Mouse (Mus musculus) testis, adult 2 months (tissue): ENCODE results near the gene Trmo. TPM values are rescaled to one million over a fixed set of nuclear protein-coding genes. Genes with fewer than 3 reads are reported as not detected.

Experiments
- H3K27ac ChIP-seq: fragments of 200-500 bp; 2 replicates; pipeline ENCODE4 v1.5.1; 2012; ENCODE audit warnings: low read depth, low read length; ENCODE audit not compliant: control insufficient read depth, insufficient read depth
- H3K27me3 ChIP-seq: fragments of 200-500 bp; 2 replicates; pipeline ENCODE4 v1.6.1; 2012; ENCODE audit warnings: mild to moderate bottlenecking, low read length, moderate library complexity; ENCODE audit not compliant: control insufficient read depth, insufficient read depth
- H3K36me3 ChIP-seq: fragments of 200-500 bp; 2 replicates; pipeline ENCODE4 v1.6.1; 2012; ENCODE audit warnings: mild to moderate bottlenecking, low read length; ENCODE audit not compliant: control insufficient read depth, insufficient read depth
- H3K4me1 ChIP-seq: fragments of 200-500 bp; 2 replicates; pipeline ENCODE4 v1.6.1; 2012; ENCODE audit warnings: low read length; ENCODE audit not compliant: control insufficient read depth, insufficient read depth
- H3K4me3 ChIP-seq: fragments of 200-500 bp; 2 replicates; pipeline ENCODE4 v1.5.1; 2012; ENCODE audit warnings: low read depth, mild to moderate bottlenecking, low read length, moderate library complexity, mixed read lengths; ENCODE audit not compliant: control insufficient read depth
- CTCF ChIP-seq: fragments of 200-500 bp; IDR thresholded peaks from 2 replicates; pipeline ENCODE4 v1.5.1; 2012; ENCODE audit warnings: low read depth, mild to moderate bottlenecking, inconsistent platforms, low read length, moderate library complexity; ENCODE audit not compliant: control insufficient read depth, insufficient read depth, insufficient replicate concordance
- POLR2A ChIP-seq: fragments of 200-500 bp; IDR thresholded peaks from 2 replicates; pipeline ENCODE4 v1.6.1; 2012; ENCODE audit warnings: low read depth, mild to moderate bottlenecking, inconsistent platforms, low read length, moderate library complexity; ENCODE audit not compliant: control insufficient read depth
- polyA plus RNA-seq: library from polyadenylated mRNA; depleted of rRNA; stranded (reverse); fragments of >200 nt; gene quantifications from 2 replicates; pipeline ENCODE4 v1.2.3, GENCODE M21; 2012

The Trmo gene
- polyA plus RNA-seq, 1 experiment = 12.1 TPM

DNA sequence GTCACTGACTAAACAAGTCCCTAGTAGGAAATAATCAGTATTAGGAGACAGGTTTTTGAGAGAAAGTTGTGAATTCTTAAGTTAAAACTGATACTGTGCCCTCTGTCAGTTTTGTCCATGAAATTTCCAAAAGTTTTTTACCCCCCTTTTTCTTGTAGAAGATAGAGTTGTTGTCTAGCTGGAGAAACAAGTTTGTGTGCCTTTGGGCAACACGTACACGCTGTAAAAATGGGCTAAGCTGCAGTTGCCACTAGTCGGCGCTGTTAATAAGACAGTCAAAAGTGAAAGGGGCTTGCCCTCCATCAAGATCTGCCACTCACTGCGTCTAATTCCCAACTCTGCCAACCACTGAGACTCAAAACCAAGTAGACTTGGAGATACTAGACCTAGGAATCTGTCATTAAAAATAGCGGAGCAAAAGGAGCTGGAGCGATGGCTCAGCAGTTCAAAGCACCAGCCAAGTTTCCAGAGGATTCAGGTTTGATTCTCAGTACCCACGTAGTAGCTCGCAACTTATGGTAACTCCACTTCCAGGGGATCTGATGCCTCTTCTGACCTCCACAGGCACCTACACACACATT lies 1.2 kb upstream of the Trmo start:
- Histone ChIP-seq H3K4me3 (no peak overlapping the region), H3K27me3 (no peaks in the 10 kb centered on the region), H3K36me3 (no peaks in the 10 kb centered on the region; the same call in 1 of the 2 replicates), H3K27ac (no peak overlapping the region), H3K4me1 (no peaks in the 10 kb centered on the region; the same call in 1 of the 2 replicates)
- no peak for TF ChIP-seq POLR2A
- peak; percentile 38; the same call in 1 of the 2 replicates for TF ChIP-seq CTCF

DNA sequence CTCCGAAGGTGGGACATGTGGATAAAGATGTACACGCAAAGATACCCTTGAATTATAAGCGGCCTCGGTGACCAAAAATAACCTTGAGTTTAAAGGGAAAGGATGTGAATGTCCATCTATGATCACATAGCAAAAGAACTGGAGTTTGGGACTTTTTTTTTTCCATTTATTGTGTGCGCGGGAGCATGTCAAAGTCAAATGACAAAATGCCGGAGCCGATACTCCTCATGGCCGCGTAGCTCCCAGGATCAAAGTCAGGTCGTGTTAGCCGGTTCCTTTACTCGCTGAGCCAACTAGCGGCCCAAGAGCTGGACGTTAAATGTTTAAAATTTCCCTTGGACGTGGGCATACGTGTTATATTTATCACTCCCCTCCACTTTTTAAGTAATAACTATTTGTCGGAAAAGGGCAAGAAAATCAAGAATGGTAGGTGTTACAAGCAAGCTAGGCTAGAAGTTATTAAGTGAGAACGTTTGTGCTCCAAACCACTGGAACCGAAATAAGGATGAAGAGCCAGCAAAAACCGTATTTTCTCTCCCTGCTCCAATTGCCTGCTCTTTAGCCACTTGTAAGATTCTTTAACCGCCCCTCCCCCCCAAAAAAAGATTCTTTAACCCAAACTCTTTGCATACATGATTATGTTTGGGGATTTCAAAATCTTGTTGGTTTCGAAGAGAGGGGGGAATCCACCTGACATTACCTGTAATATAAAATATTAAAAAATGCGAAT lies 540 bp upstream of the Trmo start:
- Histone ChIP-seq H3K27me3 (no peaks in the 10 kb centered on the region), H3K36me3 (no peaks in the 10 kb centered on the region; the same call in 1 of the 2 replicates), H3K4me3 (peak overlapping the region; percentile 92), H3K27ac (peak overlapping the region; percentile 92), H3K4me1 (no peaks in the 10 kb centered on the region; the same call in 1 of the 2 replicates)
- TF ChIP-seq CTCF = no peak
- TF ChIP-seq POLR2A = no peak

DNA sequence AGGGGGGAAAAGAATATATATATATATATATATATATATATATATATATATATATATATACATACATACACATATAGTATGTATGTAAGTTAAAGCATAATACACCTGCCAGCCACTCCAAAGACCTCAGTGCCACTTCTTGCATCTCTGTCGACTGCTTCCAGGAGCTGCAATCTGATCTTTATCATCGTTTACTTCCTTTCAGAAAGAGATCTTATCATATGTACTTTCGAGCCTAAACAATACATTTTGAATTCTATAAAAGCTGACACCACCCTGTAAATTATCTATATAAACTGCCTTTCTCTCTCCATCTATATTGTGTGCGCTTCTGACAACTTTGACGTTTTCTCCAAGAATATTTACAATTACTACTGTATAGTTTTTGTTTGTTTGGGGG lies 681 bp downstream of the Trmo start:
- no peak overlapping the region; the same call in 1 of the 2 replicates for H3K27ac ChIP-seq
- H3K4me1 ChIP-seq = no peaks in the 10 kb centered on the region; the same call in 1 of the 2 replicates
- TF ChIP-seq POLR2A = no peak
- TF ChIP-seq CTCF = no peak
- no peaks in the 10 kb centered on the region for H3K27me3 ChIP-seq
- peaks cover 2% of the 10 kb centered on the region; the same call in 1 of the 2 replicates for H3K36me3 ChIP-seq
- H3K4me3 ChIP-seq = peak overlapping the region; percentile 92; the same call in 1 of the 2 replicates

DNA sequence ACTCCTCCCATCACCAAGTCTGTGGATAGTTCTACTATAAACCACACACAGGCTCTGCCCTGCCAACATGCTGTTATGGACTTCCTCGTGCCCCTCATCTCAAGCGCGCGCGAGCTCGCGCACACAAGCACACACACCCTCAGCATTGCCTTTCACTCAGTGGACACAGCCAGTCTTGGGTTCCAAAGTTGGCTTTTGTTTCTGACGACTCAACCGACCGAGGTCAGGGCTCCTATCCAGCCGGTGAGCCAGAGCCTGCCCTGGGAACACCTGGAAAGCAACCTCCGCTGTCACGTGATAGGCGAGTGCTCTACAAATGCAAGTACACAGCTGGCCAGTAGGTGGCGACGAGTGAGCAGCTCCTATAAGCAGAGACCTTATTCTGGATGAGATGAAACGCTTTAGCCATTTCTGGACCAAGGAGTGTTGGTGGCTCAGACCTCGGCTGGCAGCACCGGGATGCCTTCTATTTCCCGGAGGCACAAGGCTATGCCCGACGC lies 14.3 kb downstream of the Trmo start:
- peaks cover 3% of the 10 kb centered on the region for H3K36me3 ChIP-seq
- peak overlapping the region; percentile 45 for H3K4me3 ChIP-seq
- H3K4me1 ChIP-seq = peaks cover 12% of the 10 kb centered on the region
- TF ChIP-seq POLR2A = no peak
- peak; percentile 90 for TF ChIP-seq CTCF
- no peaks in the 10 kb centered on the region for H3K27me3 ChIP-seq
- no peak overlapping the region for H3K27ac ChIP-seq

DNA sequence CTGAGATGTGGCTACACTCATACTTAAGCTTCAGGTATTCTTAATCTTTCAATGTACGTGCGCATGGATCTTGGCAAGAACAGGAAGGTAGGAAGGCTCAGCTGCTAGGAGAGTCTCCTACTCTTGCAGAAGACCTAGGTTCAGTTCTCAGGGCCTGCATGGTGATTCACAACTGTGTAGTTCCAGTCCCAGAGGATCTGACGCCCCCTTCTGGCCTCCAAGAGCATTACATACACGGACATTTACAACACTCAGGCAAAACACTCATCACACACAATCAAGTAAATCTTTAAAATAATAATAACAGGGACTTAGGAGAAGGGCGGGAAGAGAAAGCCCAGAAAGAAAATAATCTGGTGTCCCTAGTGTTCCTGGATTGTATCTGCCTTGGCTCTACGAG lies 14.8 kb downstream of the Trmo start:
- Histone ChIP-seq H3K4me1 (peaks cover 12% of the 10 kb centered on the region), H3K27ac (no peak overlapping the region), H3K36me3 (peaks cover 3% of the 10 kb centered on the region), H3K27me3 (no peaks in the 10 kb centered on the region), H3K4me3 (peak overlapping the region; percentile 45; the same call in 1 of the 2 replicates)
- TF ChIP-seq CTCF = peak; percentile 39; the same call in 1 of the 2 replicates
- no peak for TF ChIP-seq POLR2A

DNA sequence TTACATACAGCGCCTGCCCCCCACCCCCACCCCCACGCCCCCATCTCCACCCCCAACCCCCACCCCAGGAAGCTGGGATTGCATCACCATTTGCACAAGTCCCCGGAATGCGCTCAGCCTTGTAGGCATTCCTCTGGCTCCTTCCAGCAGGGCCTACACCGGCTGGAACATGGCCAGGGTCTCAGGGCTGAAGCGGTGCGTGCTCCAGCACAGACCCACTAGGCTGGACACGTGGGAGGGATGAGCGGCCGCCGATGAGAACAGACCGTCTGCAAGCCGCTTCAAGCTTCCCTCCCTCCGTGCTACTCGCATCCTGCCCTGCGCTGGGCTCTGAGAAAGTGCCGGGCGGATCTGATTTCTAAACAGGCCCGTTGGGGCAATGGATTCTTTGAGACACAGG lies 18.2 kb downstream of the Trmo start:
- no peak overlapping the region for H3K27ac ChIP-seq
- peaks cover 12% of the 10 kb centered on the region for H3K4me1 ChIP-seq
- H3K27me3 ChIP-seq = no peaks in the 10 kb centered on the region
- TF ChIP-seq POLR2A (no peak), CTCF (no peak)
- H3K36me3 ChIP-seq = no peaks in the 10 kb centered on the region
- H3K4me3 ChIP-seq = no peak overlapping the region; the same call in 1 of the 2 replicates

DNA sequence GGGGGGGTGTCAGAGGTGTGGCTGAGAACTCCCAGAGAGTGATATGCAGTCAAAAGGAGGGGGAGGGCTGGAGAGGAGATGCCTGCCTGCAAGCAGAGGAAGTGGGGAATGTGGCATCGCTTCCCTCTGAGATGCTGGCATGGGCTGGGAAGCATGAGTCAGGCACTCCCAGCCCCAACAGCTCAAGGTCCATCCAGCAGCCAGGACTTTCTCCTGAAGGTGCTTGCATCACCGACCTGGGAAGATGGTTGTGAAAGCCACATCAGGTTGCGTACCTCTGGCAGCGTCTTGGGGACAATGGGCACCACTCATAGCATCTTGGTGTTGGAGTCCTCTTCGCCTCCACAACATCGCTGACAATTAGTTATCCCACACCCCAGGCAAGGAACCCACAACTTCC lies 18.8 kb downstream of the Trmo start:
- Histone ChIP-seq H3K27ac (no peak overlapping the region), H3K36me3 (no peaks in the 10 kb centered on the region), H3K4me1 (peaks cover 12% of the 10 kb centered on the region), H3K4me3 (no peak overlapping the region), H3K27me3 (no peaks in the 10 kb centered on the region)
- TF ChIP-seq CTCF = no peak
- no peak for TF ChIP-seq POLR2A
